9 mouse cellular contexts compared by ENCODE assay signal in the genomic region with DNA sequence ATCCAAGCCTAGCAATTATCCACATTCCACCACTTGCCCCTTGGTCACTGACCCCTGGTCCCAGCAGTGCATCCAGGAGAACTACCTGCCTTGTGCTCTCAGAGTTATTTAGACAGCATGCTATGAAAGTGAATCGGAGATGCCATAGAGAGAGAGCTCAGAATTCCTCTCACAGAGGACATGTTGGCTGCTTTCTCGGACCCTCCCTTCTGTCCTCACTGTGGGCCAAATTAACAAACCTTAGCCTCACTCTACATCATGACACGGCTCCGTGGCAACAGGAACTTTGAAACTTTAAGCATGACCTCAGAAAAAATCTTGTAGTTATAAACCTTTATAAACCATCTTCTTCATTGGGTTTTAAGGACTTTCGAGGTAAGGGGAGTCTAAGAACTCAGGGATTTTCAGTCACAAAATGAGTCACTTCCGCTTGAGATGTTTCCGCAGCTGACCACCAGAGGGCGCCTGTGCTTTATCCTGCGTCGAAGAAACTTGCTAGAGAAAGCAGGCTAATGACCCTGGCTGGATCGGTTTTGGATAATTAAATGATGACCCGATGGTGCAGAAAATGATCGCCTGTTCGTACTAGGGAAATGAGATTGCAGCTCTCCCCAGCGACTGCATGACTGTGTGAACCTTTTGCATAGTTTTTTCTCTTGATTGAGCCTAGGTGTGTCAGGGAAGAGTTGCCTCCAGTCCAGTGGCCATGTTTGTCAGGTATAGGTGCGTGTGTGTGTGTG.
DNase-seq lines count a peak whose midpoint lies in the region; ATAC-seq and TF ChIP-seq lines count a peak whose summit lies in the region.
"Had no signal": no experiment of that assay in that cellular context is flagged by ENCODE, and none has a peak within 500 bp of the region (broad histone marks: within the 10 kb centered on the region; RNA-seq: fewer than 3 reads in every experiment).

No protein-coding gene starts in this region.

- intact Hi-C loops in left cerebral cortex, postnatal 4 days (cut with DNase I) = loop anchor here (5.0 kb wide), 2 partner anchors 586 to 786 kb away; no protein-coding TSS in a partner anchor

- no peaks in the 10 kb centered on the region for H3K4me1 ChIP-seq in hindbrain, postnatal 0 days (ENCODE audit: insufficient read depth, low read length)
- H3K4me1 ChIP-seq: embryonic facial prominence, embryonic 12.5 days had no signal

- no peak overlapping the region for H3K4me3 ChIP-seq in hindbrain, postnatal 0 days (ENCODE audit: low read length)
- H3K4me3 ChIP-seq: embryonic facial prominence, embryonic 12.5 days had no signal

- peak; percentile 14 to 58 for DNase-seq in spleen, postnatal 10 days (ENCODE audit: low spot score in 2 of 2)
- no peak for DNase-seq in spleen, adult 12 weeks (ENCODE audit: low spot score)
- peak; percentile 60 for DNase-seq in cerebellum, adult 9-10 months
- DNase-seq in frontal cortex, postnatal 25 days (ENCODE audit: low spot score in 2 of 2) = peak; percentile 60 to 61
- DNase-seq in hindbrain, postnatal 0 days (ENCODE audit: low spot score) = peak; percentile 92
- DNase-seq in left cerebral cortex, postnatal 4 days = peak; percentile 78
- peak; percentile 1 to 5 for DNase-seq in natural killer cell, adult 2 months (ENCODE audit: low spot score in 2 of 2)
- DNase-seq in testis, postnatal 14 days (ENCODE audit: low spot score) = peak; percentile 56

- TF ChIP-seq CTCF in hindbrain, postnatal 0 days (IDR thresholded peaks at IDR 0.05; ENCODE audit: low read depth) = peak; percentile 89

- no peaks in the 10 kb centered on the region; the same call in 1 of the 2 replicates for H3K36me3 ChIP-seq in hindbrain, postnatal 0 days (ENCODE audit: insufficient read depth, low read length)
- H3K36me3 ChIP-seq: embryonic facial prominence, embryonic 12.5 days had no signal

- no peak overlapping the region for H3K9ac ChIP-seq in hindbrain, postnatal 0 days (replicated peaks; ENCODE audit: low read length)
- H3K9ac ChIP-seq: embryonic facial prominence, embryonic 12.5 days had no signal

- 31% methylated on average over 16 of the region's 16 CpGs for WGBS in hindbrain, postnatal 0 days

- peak; percentile 71 for ATAC-seq in hindbrain, postnatal 0 days

- no peaks in the 10 kb centered on the region for H3K9me3 ChIP-seq in hindbrain, postnatal 0 days (ENCODE audit: low read length)
- H3K9me3 ChIP-seq: embryonic facial prominence, embryonic 12.5 days had no signal

- no peak overlapping the region for H3K27ac ChIP-seq in hindbrain, postnatal 0 days
- H3K27ac ChIP-seq: embryonic facial prominence, embryonic 12.5 days had no signal

- H3K4me2 ChIP-seq in hindbrain, postnatal 0 days (ENCODE audit: low read depth, low read length) = no peak overlapping the region
- H3K4me2 ChIP-seq: embryonic facial prominence, embryonic 12.5 days had no signal

- H3K27me3 ChIP-seq in hindbrain, postnatal 0 days (ENCODE audit: insufficient read depth, low read length) = no peaks in the 10 kb centered on the region
- H3K27me3 ChIP-seq: embryonic facial prominence, embryonic 12.5 days had no signal
